Mouse (Mus musculus) hindbrain, embryonic 11.5 days (tissue): ENCODE measurements at regions not wholly inside any gene's neighbourhood (a gene's known extent, or its start where the extent isn't known, plus 50 kb on each side); places are given as distances from the start of the nearest gene placed in this dataset.

Experiments used
- ATAC-seq: fragments of 200-750 bp; cut with Nextera tagmentation; 2 replicates; pipeline ENCODE4 v1.8.0; 2017; ENCODE audit warnings: mild to moderate bottlenecking, moderate TSS enrichment, moderate library complexity; ENCODE audit not compliant: low FRiP score
- DNase-seq: peaks from one replicate; pipeline ENCODE4 v3.0.0-alpha.2; 2015; ENCODE audit warnings: low spot score
- H3K27ac ChIP-seq: fragments of 300-500 bp; sonication (generic); 2 replicates; pipeline ENCODE4 v1.5.1; 2014; ENCODE audit warnings: mild to moderate bottlenecking, low read depth, low read length
- H3K27me3 ChIP-seq: fragments of 300-500 bp; sonication (generic); 2 replicates; pipeline ENCODE4 v1.6.1; 2014; ENCODE audit warnings: mild to moderate bottlenecking, low read length, moderate library complexity, mixed read lengths; ENCODE audit not compliant: control insufficient read depth, insufficient read depth
- H3K36me3 ChIP-seq: fragments of 300-500 bp; sonication (generic); 2 replicates; pipeline ENCODE4 v1.6.1; 2014; ENCODE audit warnings: mild to moderate bottlenecking, low read length, moderate library complexity, mixed read lengths; ENCODE audit not compliant: control insufficient read depth, insufficient read depth
- H3K4me1 ChIP-seq: fragments of 300-500 bp; sonication (generic); replicated peaks from 2 replicates; pipeline ENCODE4 v1.6.1; 2014; ENCODE audit warnings: low read length, mixed read lengths; ENCODE audit not compliant: control insufficient read depth, insufficient read depth
- H3K4me2 ChIP-seq: fragments of 300-500 bp; sonication (generic); replicated peaks from 2 replicates; pipeline ENCODE4 v1.6.1; 2014; ENCODE audit warnings: mild to moderate bottlenecking, low read depth, low read length
- H3K4me3 ChIP-seq: fragments of 300-500 bp; sonication (generic); 2 replicates; pipeline ENCODE4 v1.5.1; 2014; ENCODE audit warnings: low read depth, low read length
- H3K9ac ChIP-seq: fragments of 300-500 bp; sonication (generic); 2 replicates; pipeline ENCODE4 v1.6.1; 2014; ENCODE audit warnings: low read depth, low read length
- H3K9me3 ChIP-seq: fragments of 300-500 bp; sonication (generic); 2 replicates; pipeline ENCODE4 v1.6.1; 2016; ENCODE audit warnings: low read length; ENCODE audit not compliant: control insufficient read depth
- WGBS: fragments of 180-500 bp; shearing (Covaris S2); extraction: QIAGEN DNeasy Blood & Tissue Kit; methylation state at CpG from one replicate; pipeline ENCODE4 v1.1.7; 2014; 5-methylcytosine and 5-hydroxymethylcytosine counted together

DNA sequence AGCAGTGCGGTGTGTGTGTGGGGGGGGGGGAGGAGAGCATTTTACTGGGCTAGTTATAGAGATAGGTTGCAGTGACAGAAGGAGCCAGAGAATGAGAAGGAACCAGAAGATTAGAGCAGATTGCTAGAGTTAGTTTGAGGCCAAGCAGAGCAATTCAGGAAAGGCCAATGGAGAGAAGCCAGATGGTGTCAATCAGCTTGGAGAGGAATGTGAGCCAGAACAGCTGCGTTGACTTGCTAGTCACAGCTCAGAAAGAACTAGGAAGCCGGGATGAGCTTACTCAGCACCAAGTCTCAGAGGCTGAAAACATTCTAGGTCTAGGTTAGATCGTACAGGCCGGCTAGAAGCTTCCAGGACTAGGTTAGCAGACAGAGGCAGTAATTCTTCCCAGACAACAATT, 140.6 kb downstream of the Sp3 start:
- no peak for DNase-seq
- H3K9ac ChIP-seq: no peak overlapping the region
- no peaks in the 10 kb centered on the region; the same call in 1 of the 2 replicates for H3K4me1 ChIP-seq
- no peak overlapping the region for H3K4me3 ChIP-seq
- ATAC-seq: no peak
- H3K4me2 ChIP-seq: no peak overlapping the region
- 83% methylated on average over 5 of the region's 5 CpGs for WGBS
- H3K27me3 ChIP-seq: no peaks in the 10 kb centered on the region
- H3K36me3 ChIP-seq: no peaks in the 10 kb centered on the region
- no peak overlapping the region for H3K27ac ChIP-seq
- H3K9me3 ChIP-seq: no peaks in the 10 kb centered on the region

GRCm38 (mm10) chr2:72841367-72841766, 138.9 kb downstream of the Sp3 start:
- Histone ChIP-seq H3K9ac (no peak overlapping the region), H3K27ac (no peak overlapping the region), H3K36me3 (no peaks in the 10 kb centered on the region), H3K9me3 (no peaks in the 10 kb centered on the region), H3K27me3 (no peaks in the 10 kb centered on the region), H3K4me3 (no peak overlapping the region), H3K4me1 (no peaks in the 10 kb centered on the region; the same call in 1 of the 2 replicates), H3K4me2 (no peak overlapping the region)
- ATAC-seq (no peak), DNase-seq (no peak)
- 79% methylated on average over 5 of the region's 5 CpGs for WGBS

GRCm38 (mm10) chr2:72843610-72844009, 136.6 kb downstream of the Sp3 start:
- Histone ChIP-seq H3K27ac (no peak overlapping the region), H3K36me3 (no peaks in the 10 kb centered on the region), H3K4me3 (no peak overlapping the region), H3K4me1 (no peaks in the 10 kb centered on the region; the same call in 1 of the 2 replicates), H3K27me3 (no peaks in the 10 kb centered on the region), H3K9me3 (no peaks in the 10 kb centered on the region), H3K4me2 (no peak overlapping the region), H3K9ac (no peak overlapping the region)
- 73% methylated on average over 2 of the region's 2 CpGs for WGBS
- DNase-seq (no peak), ATAC-seq (no peak)

- Histone ChIP-seq H3K4me3 (no peak overlapping the region), H3K4me2 (no peak overlapping the region), H3K36me3 (no peaks in the 10 kb centered on the region), H3K9me3 (no peaks in the 10 kb centered on the region), H3K4me1 (0 out of 2 replicates have a peak, but pooled peaks cover 2% of the 10 kb centered on the region), H3K9ac (no peak overlapping the region), H3K27ac (no peak overlapping the region), H3K27me3 (no peaks in the 10 kb centered on the region)
- 48% methylated on average over 12 of the region's 12 CpGs for WGBS
- no peak for ATAC-seq
- no peak for DNase-seq
Observed at GRCm38 (mm10) chr2:72849441-72850192, 130.6 kb downstream of the Sp3 start.

- Histone ChIP-seq H3K36me3 (no peaks in the 10 kb centered on the region), H3K4me3 (no peak overlapping the region), H3K9ac (no peak overlapping the region), H3K27ac (no peak overlapping the region), H3K27me3 (no peaks in the 10 kb centered on the region), H3K9me3 (no peaks in the 10 kb centered on the region), H3K4me2 (no peak overlapping the region), H3K4me1 (0 out of 2 replicates have a peak, but pooled peaks cover 4% of the 10 kb centered on the region)
- WGBS: 84% methylated on average over 4 of the region's 4 CpGs
- DNase-seq: no peak
- ATAC-seq: no peak
Observed at GRCm38 (mm10) chr2:72852509-72852908, 127.7 kb downstream of the Sp3 start.

- no peak overlapping the region for H3K27ac ChIP-seq
- ATAC-seq: no peak
- H3K4me3 ChIP-seq: no peak overlapping the region
- H3K27me3 ChIP-seq: no peaks in the 10 kb centered on the region
- 91% methylated on average over 11 of the region's 11 CpGs for whole genome bisulfite sequencing
- no peak overlapping the region for H3K4me2 ChIP-seq
- H3K9me3 ChIP-seq: no peaks in the 10 kb centered on the region
- no peaks in the 10 kb centered on the region for H3K36me3 ChIP-seq
- H3K4me1 ChIP-seq: 0 out of 2 replicates have a peak, but pooled peaks cover 2% of the 10 kb centered on the region
- H3K9ac ChIP-seq: no peak overlapping the region
- no peak for DNase-seq
Observed at GRCm38 (mm10) chr2:72855276-72855970, 124.8 kb downstream of the Sp3 start.

- no peak for ATAC-seq
- H3K4me1 ChIP-seq: 0 out of 2 replicates have a peak, but pooled peaks cover 2% of the 10 kb centered on the region
- H3K9me3 ChIP-seq: no peaks in the 10 kb centered on the region
- H3K27me3 ChIP-seq: no peaks in the 10 kb centered on the region
- H3K9ac ChIP-seq: no peak overlapping the region
- no peak for DNase-seq
- H3K4me3 ChIP-seq: no peak overlapping the region
- H3K36me3 ChIP-seq: no peaks in the 10 kb centered on the region
- no peak overlapping the region for H3K27ac ChIP-seq
- WGBS: 77% methylated on average over 13 of the region's 13 CpGs
- no peak overlapping the region for H3K4me2 ChIP-seq
Observed at GRCm38 (mm10) chr2:72855971-72856755, 124.1 kb downstream of the Sp3 start.

DNA sequence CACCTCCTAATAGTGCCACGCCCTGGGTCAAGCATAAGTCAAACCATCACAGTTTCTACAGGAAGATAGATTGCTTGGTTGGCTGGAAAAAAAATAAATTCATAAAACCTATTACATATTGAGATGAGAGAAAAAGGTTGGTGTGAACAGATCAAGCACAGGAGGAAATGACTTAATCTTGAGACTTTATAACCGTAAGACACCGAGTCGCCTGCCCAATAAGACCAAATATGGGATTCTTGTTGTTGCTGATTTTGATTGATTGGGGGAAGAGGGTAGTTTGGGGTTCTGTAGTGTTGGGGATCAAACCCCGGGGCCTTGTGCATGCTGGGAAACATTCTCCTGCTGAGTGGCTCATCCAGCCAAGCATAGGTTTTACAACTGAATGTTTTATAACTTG, 122.9 kb downstream of the Sp3 start:
- no peaks in the 10 kb centered on the region for H3K27me3 ChIP-seq
- no peak overlapping the region for H3K4me2 ChIP-seq
- H3K4me1 ChIP-seq: 0 out of 2 replicates have a peak, but pooled peaks cover 2% of the 10 kb centered on the region
- WGBS: 94% methylated on average over 5 of the region's 5 CpGs
- no peak overlapping the region for H3K27ac ChIP-seq
- no peaks in the 10 kb centered on the region for H3K36me3 ChIP-seq
- DNase-seq (no peak), ATAC-seq (no peak)
- H3K9me3 ChIP-seq: no peaks in the 10 kb centered on the region
- H3K9ac ChIP-seq: no peak overlapping the region
- no peak overlapping the region for H3K4me3 ChIP-seq
